ENCODE assay signal across 8 mouse cellular contexts in genomic region chr17:24745526-24746497, GRCm38 (mm10). TPM values are rescaled to one million over a fixed set of nuclear protein-coding genes. Genes with fewer than 3 reads are reported as not detected.
A peak's percentile ranks its signal among the peaks of the same experiment; 100 is the strongest.
DNase-seq lines count a peak whose midpoint lies in the region; ATAC-seq and TF ChIP-seq lines count a peak whose summit lies in the region.

No protein-coding gene starts in this region.

- DNase-seq in 3T3-L1 (ENCODE audit: low read depth, low spot score) = peak; percentile 96
- DNase-seq in adrenal gland, adult 8-10 months = peak; percentile 73
- DNase-seq in heart, adult 8-10 months (ENCODE audit: low spot score) = peak; percentile 82
- DNase-seq in limb, embryonic 14.5 days (ENCODE audit: low spot score) = peak; percentile 96
- DNase-seq in monocyte, adult 2 months (ENCODE audit: low read depth in 1 of 2, low spot score in 2 of 2) = peak; percentile 63 to 69
- peak; percentile 57 to 79 for DNase-seq in spleen, postnatal 14 days (ENCODE audit: low spot score in 2 of 2)

- 20% methylated on average over 7 of the region's 7 CpGs for WGBS in embryonic facial prominence, embryonic 12.5 days
- 20% methylated on average over 7 of the region's 7 CpGs for WGBS in kidney, embryonic 14.5 days
- 17% methylated on average over 7 of the region's 7 CpGs for WGBS in limb, embryonic 14.5 days

- no peak for TF ChIP-seq POLR2A in limb, embryonic 14.5 days (IDR thresholded peaks at IDR 0.05; ENCODE audit: borderline replicate concordance, extremely low read depth, insufficient read depth, insufficient read length)

- no peak overlapping the region for H3K4me2 ChIP-seq in embryonic facial prominence, embryonic 12.5 days (replicated peaks)
- no peak overlapping the region for H3K4me2 ChIP-seq in kidney, embryonic 14.5 days (replicated peaks; ENCODE audit: low read depth, low read length)
- H3K4me2 ChIP-seq in limb, embryonic 14.5 days (replicated peaks; ENCODE audit: low read depth, low read length, severe bottlenecking) = no peak overlapping the region

- H3K4me1 ChIP-seq in embryonic facial prominence, embryonic 12.5 days = 0 out of 2 replicates have a peak, but pooled peaks cover 10% of the 10 kb centered on the region
- H3K4me1 ChIP-seq in kidney, embryonic 14.5 days (ENCODE audit: control insufficient read depth, insufficient read depth, low read length) = no peaks in the 10 kb centered on the region; the same call in 1 of the 2 replicates
- no peaks in the 10 kb centered on the region; the same call in 1 of the 2 replicates for H3K4me1 ChIP-seq in limb, embryonic 14.5 days (ENCODE audit: control insufficient read depth, insufficient read depth, low read length)

- H3K27me3 ChIP-seq in embryonic facial prominence, embryonic 12.5 days = peaks cover 11% of the 10 kb centered on the region
- H3K27me3 ChIP-seq in kidney, embryonic 14.5 days (ENCODE audit: control insufficient read depth, insufficient read depth, low read length) = peaks cover 10% of the 10 kb centered on the region
- H3K27me3 ChIP-seq in limb, embryonic 14.5 days (ENCODE audit: control insufficient read depth, insufficient read depth, low read length) = peaks cover 7% of the 10 kb centered on the region

- no peak overlapping the region for H3K4me3 ChIP-seq in embryonic facial prominence, embryonic 12.5 days
- H3K4me3 ChIP-seq in kidney, embryonic 14.5 days (ENCODE audit: low read length) = no peak overlapping the region
- H3K4me3 ChIP-seq in limb, embryonic 14.5 days (replicated peaks; ENCODE audit: low read length) = no peak overlapping the region

- H3K27ac ChIP-seq in embryonic facial prominence, embryonic 12.5 days = no peak overlapping the region
- no peak overlapping the region for H3K27ac ChIP-seq in kidney, embryonic 14.5 days (ENCODE audit: low read depth, low read length)
- H3K27ac ChIP-seq in limb, embryonic 14.5 days (replicated peaks; ENCODE audit: low read depth, low read length) = no peak overlapping the region

- no peaks in the 10 kb centered on the region for H3K9me3 ChIP-seq in embryonic facial prominence, embryonic 12.5 days
- H3K9me3 ChIP-seq in kidney, embryonic 14.5 days (ENCODE audit: control insufficient read depth, low read length) = no peaks in the 10 kb centered on the region
- H3K9me3 ChIP-seq in limb, embryonic 14.5 days (ENCODE audit: control insufficient read depth, low read length) = no peaks in the 10 kb centered on the region

- 0 out of 2 replicates have a peak, but pooled peaks cover 9% of the 10 kb centered on the region for H3K36me3 ChIP-seq in embryonic facial prominence, embryonic 12.5 days
- H3K36me3 ChIP-seq in kidney, embryonic 14.5 days (ENCODE audit: control insufficient read depth, insufficient read depth, low read length) = peaks cover 7% of the 10 kb centered on the region; the same call in 1 of the 2 replicates
- H3K36me3 ChIP-seq in limb, embryonic 14.5 days (ENCODE audit: control insufficient read depth, insufficient read depth, low read length) = peaks cover 2% of the 10 kb centered on the region; the same call in 1 of the 2 replicates

- ATAC-seq in embryonic facial prominence, embryonic 12.5 days (ENCODE audit: insufficient number of reproducible peaks, insufficient read depth, low FRiP score, low TSS enrichment) = peak; percentile 76; the same call in 1 of the 2 replicates
- ATAC-seq in kidney, embryonic 14.5 days (ENCODE audit: low FRiP score, low TSS enrichment) = peak; percentile 79
- ATAC-seq in limb, embryonic 14.5 days (ENCODE audit: low FRiP score, low read depth) = peak; percentile 80

- no peak overlapping the region for H3K9ac ChIP-seq in embryonic facial prominence, embryonic 12.5 days
- no peak overlapping the region; the same call in 1 of the 2 replicates for H3K9ac ChIP-seq in kidney, embryonic 14.5 days (ENCODE audit: low read depth, low read length)
- no peak overlapping the region for H3K9ac ChIP-seq in limb, embryonic 14.5 days (ENCODE audit: low read depth, low read length, severe bottlenecking)

RNA-seq across cellular contexts. Expression of gene Hs3st6, which starts 7.0 kb away (rescaled TPM):
- total RNA-seq in adrenal gland, adult 8-10 months (2022) = 1 to 10 TPM; 1.7 to 2.8 (median 2.4) TPM
- 9.2 and 10.7 TPM in 2 replicates for polyA plus RNA-seq in embryonic facial prominence, embryonic 12.5 days (2016; fragmentation: Nextera tagmentation; extraction: Ambion mirVana)
- not detected for total RNA-seq in heart, adult 8-10 months (2022)
- polyA plus RNA-seq in kidney, embryonic 14.5 days (2014; fragmentation: Nextera tagmentation; extraction: Ambion mirVana) = 32.7 and 35.9 TPM in 2 replicates
- polyA plus RNA-seq in limb, embryonic 14.5 days (2012; rRNA removed) = 5.3 and 8.7 TPM in 2 replicates
- 4.9 and 5.6 TPM in 2 replicates for polyA plus RNA-seq in limb, embryonic 14.5 days (2014; fragmentation: Nextera tagmentation; extraction: Ambion mirVana)

RNA-seq across cellular contexts. Expression of gene Msrb1, which starts 9.4 kb away (rescaled TPM):
- 10 to 100 TPM; 87.3 to 91.3 (median 89.0) TPM for total RNA-seq in adrenal gland, adult 8-10 months (2022)
- 23.6 and 25.6 TPM in 2 replicates for polyA plus RNA-seq in embryonic facial prominence, embryonic 12.5 days (2016; fragmentation: Nextera tagmentation; extraction: Ambion mirVana)
- total RNA-seq in heart, adult 8-10 months (2022) = 100 to 1,000 TPM; 172 to 208 (median 186) TPM
- polyA plus RNA-seq in kidney, embryonic 14.5 days (2014; fragmentation: Nextera tagmentation; extraction: Ambion mirVana) = 35.2 and 39.0 TPM in 2 replicates
- 36.2 and 44.1 TPM in 2 replicates for polyA plus RNA-seq in limb, embryonic 14.5 days (2012; rRNA removed)
- polyA plus RNA-seq in limb, embryonic 14.5 days (2014; fragmentation: Nextera tagmentation; extraction: Ambion mirVana) = 29.8 and 29.9 TPM in 2 replicates

RNA-seq across cellular contexts. Expression of gene Rpl3l, which starts 18.2 kb away (rescaled TPM):
- total RNA-seq in adrenal gland, adult 8-10 months (2022) = under 1 TPM in 1 of 4 experiments, not detected in 3; 0.49 TPM
- polyA plus RNA-seq in embryonic facial prominence, embryonic 12.5 days (2016; fragmentation: Nextera tagmentation; extraction: Ambion mirVana) = not detected in 2 replicates
- total RNA-seq in heart, adult 8-10 months (2022) = 100 to 1,000 TPM; 389 to 453 (median 417) TPM
- not detected in 2 replicates for polyA plus RNA-seq in kidney, embryonic 14.5 days (2014; fragmentation: Nextera tagmentation; extraction: Ambion mirVana)
- polyA plus RNA-seq in limb, embryonic 14.5 days (2012; rRNA removed) = not detected in 2 replicates
- polyA plus RNA-seq in limb, embryonic 14.5 days (2014; fragmentation: Nextera tagmentation; extraction: Ambion mirVana) = 0.19 TPM in 1 of 2 replicates, not detected in the other

RNA-seq across cellular contexts. Expression of gene Ndufb10, which starts 21.5 kb away (rescaled TPM):
- total RNA-seq in adrenal gland, adult 8-10 months (2022) = 100 to 1,000 TPM; 199 to 268 (median 237) TPM
- 209 and 223 TPM in 2 replicates for polyA plus RNA-seq in embryonic facial prominence, embryonic 12.5 days (2016; fragmentation: Nextera tagmentation; extraction: Ambion mirVana)
- 1,000 to 10,000 TPM in 1 of 4 experiments, 100 to 1,000 TPM in 3; 975 to 1,073 (median 990) TPM for total RNA-seq in heart, adult 8-10 months (2022)
- polyA plus RNA-seq in kidney, embryonic 14.5 days (2014; fragmentation: Nextera tagmentation; extraction: Ambion mirVana) = 225 and 229 TPM in 2 replicates
- 178 and 192 TPM in 2 replicates for polyA plus RNA-seq in limb, embryonic 14.5 days (2012; rRNA removed)
- 235 and 237 TPM in 2 replicates for polyA plus RNA-seq in limb, embryonic 14.5 days (2014; fragmentation: Nextera tagmentation; extraction: Ambion mirVana)

RNA-seq across cellular contexts. Expression of gene Rps2, which starts 27.9 kb away (rescaled TPM):
- 100 to 1,000 TPM; 571 to 651 (median 615) TPM for total RNA-seq in adrenal gland, adult 8-10 months (2022)
- 1,116 and 1,117 TPM in 2 replicates for polyA plus RNA-seq in embryonic facial prominence, embryonic 12.5 days (2016; fragmentation: Nextera tagmentation; extraction: Ambion mirVana)
- 100 to 1,000 TPM; 631 to 768 (median 679) TPM for total RNA-seq in heart, adult 8-10 months (2022)
- 1,741 and 1,827 TPM in 2 replicates for polyA plus RNA-seq in kidney, embryonic 14.5 days (2014; fragmentation: Nextera tagmentation; extraction: Ambion mirVana)
- 2,709 and 3,185 TPM in 2 replicates for polyA plus RNA-seq in limb, embryonic 14.5 days (2012; rRNA removed)
- 1,651 and 1,722 TPM in 2 replicates for polyA plus RNA-seq in limb, embryonic 14.5 days (2014; fragmentation: Nextera tagmentation; extraction: Ambion mirVana)
